Mouse (Mus musculus): Measurements from ENCODE around the gene B2m.

Gene B2m

DNA sequence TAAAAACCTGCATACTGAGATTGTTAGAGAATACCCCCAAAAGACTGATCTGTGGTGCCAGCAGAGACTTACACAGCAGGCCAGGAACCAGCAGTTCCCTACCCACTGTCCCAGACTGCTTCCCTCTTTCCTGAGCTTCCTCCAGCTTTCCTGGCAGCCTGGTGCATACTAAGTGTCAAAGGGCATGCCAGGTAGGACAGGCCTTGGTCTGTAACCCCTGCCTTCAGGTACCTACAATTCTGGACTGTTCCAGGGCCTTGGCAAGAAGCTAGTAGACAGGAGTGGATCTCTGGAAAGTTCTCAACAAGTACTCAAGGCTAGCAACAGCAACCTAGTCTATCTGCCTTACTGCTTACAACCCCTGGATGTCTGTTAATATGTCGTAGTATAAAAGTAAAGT lies 3.7 kb downstream of the B2m start:
- no peak for DNase-seq

DNA sequence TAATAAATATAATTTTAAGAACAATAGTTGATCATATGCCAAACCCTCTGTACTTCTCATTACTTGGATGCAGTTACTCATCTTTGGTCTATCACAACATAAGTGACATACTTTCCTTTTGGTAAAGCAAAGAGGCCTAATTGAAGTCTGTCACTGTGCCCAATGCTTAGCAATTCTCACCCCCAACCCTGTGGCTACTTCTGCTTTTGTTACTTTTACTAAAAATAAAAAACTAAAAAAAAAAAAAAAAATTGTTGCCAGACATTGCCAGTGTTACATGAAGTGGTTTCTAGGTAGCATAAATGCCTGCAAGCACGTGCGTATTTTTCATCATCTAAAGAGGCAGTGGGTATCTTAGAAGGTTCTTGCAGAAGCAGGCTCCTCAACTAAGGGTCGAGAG lies 5.4 kb downstream of the B2m start:
- DNase-seq = no peak

DNA sequence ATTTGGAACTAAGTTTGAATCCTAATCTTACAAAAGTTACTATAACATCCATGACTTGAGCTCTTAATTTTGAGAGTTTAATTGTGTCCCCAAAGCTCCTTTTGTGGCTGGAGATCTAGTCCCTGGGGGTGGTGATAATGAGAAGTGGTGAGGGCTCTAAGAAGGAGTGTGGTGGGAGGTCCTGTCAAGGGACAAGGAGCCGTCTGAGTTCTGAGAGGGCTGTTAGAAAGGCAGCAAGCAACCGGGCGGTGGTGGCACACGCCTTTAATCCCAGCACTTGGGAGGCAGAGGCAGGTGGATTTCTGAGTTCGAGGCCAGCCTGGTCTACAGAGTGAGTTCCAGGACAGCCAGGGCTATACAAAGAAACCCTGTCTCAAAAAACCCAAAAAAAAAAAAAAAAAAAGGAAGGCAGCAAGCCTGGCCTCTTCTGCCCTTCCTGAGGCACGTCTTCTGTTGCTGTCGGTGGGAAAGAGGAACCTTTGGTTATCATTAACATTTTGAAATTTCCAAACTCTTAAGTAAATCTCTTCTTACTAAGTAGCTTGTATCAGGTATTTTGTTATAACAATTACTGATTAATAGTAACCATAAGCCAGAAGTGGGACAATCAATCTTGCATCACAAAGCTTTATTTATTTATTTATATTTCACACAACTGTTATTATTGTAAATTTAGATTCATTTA lies 6.3 kb downstream of the B2m start:
- no peak for DNase-seq

DNA sequence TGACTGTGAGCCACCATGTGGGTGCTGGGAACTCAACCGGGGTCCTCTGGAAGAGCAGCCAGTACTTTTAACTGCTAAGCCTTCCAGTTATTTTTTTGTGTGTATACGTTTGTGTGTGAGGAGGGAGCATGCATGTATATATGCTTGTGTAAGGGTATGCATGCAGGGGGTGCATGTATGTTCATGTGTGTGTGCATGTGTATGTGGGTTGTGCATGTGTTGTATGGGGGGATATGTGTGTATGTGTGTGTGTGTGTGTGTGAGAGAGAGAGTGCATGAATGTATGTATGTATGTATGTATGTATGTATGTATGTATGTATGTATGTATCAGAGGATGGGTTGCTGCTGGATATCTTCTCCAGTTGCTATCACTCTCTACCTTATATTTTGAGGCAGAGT lies 7.0 kb downstream of the B2m start:
- no peak for DNase-seq

DNA sequence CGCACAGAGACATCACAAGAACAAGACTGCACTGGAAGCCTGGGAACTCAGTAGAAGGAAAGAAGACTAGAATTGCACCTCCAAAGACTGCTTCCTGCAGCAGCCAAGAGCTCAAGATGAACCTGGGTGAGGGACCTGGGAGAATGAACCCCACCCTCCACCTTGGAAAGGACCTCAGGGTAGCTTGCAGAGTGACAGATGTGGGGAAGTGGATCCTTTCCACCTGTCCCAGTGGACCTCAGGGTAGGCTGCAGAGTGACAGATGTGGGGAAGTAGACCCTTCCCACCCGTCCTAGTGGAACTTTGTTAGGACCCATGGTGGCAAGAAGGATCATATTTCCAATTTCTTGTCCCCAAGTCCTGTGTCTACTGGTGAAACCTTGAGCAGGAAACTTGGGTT lies 7.8 kb downstream of the B2m start:
- DNase-seq = no peak

DNA sequence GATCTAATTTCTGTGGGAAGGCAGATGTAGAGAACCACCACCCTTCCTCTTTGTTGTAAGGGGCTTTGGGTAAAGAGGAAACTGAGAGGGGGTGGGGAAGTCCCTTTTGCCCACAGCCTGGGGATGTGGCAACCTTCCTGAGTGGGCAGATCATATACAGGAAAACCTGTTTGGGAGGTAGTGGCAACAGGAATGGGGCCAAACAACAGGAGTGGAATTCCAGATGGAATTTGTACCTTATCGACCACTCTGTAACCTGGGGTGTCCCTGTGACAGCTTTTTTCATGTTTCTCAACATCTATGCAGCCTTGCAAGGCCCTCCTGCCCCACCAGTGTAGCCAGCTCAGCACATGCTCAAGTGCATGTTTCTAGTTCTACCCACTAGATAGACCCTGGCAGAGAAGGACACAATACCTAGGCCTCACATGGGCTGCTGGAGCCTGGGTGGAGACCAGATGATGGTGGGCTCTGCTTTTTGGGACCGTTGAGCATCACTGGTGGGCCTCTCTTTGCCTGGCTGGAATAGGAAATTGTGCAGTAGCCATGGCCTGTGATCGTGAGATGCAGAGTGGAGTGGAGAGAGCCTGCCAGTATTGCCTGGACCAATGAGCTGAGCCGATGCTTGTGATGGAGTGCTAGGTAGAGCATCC lies 8.7 kb downstream of the B2m start:
- DNase-seq = no peak

DNA sequence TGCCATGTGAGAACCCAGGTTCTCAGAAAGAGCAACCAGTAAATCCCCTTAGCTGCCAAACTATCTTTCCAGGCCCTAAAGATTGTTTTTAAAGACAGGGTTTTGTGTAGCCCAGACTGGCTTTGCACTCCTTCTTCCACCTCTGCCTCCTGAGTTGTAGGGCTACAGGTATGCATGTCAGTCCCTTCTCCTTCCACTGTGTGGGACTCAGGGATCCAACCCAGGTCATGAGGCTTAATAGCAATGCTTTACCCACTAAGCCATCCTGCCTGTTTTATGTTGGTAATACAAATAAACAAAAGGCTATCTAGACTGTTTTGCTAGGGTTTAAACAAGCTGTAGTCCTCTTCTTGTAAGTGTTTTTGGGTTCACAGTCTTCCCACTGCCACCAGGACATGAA lies 10.1 kb downstream of the B2m start:
- no peak for DNase-seq

DNA sequence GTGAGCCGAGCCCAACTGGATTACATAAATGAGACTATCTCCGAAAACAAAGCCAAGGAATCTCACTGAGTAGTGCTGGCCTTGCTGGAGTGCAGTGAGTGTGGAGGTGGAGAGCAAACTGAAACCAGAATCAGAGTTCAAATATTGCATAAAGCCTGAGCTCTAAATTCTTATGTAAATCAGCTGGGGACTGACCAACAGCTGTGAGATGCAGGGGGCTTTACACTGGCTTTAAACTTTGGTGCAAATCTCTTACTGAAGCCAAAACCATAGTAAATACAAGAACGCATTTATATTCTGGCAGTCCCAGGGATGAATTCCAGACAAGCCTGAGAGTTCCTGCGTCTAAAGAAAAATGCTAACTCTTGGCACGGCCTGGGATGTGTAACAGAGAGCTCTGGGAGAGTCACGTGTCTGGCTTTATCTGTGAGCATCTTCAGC lies 10.9 kb downstream of the B2m start:
- DNase-seq = no peak

DNA sequence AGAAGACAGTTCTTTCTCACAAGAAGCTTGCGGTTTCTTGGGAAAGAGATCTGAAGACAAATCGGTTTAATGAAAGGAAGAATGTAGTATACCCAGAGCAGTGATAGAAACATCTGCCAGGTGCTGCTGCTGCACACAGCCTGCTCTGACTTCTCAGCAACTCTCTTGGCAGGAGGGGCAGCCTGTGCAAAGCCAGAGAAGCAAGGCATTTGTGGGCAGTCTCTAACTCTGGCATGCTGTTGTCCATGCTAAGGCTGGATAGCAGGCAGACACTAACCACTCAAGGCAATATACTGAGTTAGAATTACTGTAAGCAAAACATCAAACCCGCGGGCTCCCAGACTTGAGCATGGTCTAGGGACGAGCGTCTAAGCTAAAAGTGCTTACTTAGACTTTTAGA lies 12.2 kb downstream of the B2m start:
- DNase-seq = peak; percentile 40

DNA sequence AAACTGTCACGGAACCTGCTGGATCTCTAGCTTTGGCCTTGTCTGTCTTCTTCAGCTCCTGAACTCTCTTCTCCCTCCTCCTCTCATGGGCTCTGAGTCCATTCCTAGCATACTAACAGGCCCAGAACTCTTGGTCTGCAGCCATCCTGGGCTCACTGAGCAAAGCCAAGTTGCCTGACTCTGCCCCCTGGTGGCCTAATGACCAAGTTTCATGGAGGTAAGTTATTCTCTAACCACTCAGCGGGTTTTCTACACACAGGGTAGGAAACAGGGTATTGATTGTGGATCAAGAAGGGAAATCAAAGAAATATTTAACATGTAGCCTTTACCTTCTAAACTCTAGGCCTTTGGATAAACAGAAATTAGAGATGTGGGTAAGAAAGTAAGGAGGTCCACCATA lies 13.2 kb downstream of the B2m start, which contains the start of gene Trim69:
Gene Trim69, plus strand, starts transcription at position 21 of the 400 bp plus-strand sequence.
- DNase-seq = peak; percentile 83

DNA sequence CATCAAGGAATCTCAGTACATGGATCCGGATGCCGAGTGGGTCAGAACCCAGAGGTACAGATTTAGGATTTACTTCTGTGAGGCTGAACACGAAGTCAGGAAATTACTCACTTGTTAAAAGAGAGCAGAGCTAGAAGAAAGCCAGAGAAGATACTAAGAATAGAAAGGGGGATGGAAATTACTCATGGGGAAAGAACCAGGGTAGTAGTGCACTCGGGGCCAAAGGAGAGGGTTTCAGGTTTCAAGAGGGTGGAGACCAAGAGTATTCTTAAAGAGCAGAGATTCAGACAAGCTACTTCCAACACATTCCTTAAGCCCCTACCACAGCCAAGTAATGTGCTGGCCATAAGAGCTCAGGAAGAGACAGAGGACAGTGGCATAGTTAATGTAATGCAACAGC lies 14.1 kb downstream of the B2m start:
- no peak for DNase-seq

DNA sequence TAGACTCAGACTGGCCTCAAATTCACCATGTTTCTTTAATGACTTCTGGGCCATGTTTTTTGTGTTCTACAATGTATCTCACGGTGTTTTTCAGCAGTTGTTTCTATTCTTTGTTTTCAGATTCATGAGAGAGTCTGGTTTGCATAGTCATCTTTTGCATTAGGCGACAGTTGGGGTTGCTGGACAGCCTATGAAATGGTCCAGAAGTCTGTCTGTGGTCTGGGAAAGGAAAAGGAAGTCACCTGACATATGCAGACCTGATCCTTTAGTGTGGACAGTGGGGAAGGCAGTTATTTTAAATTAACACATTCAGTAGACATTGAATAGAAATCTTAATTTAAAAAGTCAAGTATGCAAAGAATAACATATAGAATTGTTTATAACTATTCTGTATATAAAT lies 15.0 kb downstream of the B2m start:
- DNase-seq = no peak

DNA sequence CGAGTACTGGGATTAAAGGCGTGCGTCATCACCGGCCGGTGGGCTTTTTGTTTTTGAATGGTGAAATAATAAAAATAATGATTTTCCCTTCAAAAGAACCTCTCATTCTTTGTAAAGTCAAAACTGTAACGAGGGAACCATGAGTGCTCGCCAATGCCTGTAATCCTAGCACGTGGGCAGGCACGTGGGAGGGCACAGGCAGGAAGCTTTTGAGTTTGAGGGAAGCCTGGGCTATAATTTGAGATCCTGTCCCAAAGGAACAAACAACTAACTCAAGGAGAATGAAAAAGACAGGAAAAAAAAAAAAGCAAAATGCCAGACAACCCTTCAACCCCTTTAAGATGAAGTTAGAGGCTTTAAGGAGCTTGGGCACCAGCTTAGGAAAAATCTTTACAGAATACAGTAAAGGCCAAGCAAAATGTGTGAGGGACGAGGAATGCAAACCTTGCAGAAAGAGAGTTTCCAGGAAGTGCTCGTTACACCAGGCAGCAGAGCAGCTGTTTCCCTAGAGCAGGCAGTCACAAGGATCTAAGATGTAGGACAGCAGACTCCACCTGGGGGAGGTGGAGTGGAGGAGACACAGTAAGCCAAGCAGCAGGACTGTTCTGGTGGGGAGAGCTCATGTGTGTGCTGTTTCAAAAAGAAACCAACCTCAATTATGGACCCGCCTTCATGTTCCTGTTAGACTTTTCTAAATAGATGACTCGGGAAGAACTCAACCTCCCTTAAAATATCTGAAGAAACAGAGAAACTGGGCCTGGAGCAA lies 16.1 kb downstream of the B2m start:
- DNase-seq = no peak

DNA sequence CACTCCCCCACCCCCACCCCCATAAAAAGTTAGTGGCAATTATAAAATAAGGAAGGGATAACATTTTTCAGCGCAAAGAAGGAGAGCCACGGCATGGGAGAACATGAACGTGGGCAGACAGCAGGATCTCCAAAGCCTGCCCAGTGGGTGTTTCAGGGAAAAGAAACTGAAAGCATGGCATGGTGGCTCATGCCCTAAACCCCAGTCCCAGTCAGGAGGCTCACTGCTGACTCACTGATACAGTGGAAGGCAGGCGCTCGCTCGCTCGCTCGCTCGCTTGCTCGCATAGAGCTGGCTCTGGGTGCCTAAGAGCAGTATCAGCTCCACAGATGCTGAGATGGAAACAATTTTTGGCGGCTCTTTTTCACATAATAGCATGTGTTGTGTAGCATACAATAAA lies 16.8 kb downstream of the B2m start:
- no peak for DNase-seq

DNA sequence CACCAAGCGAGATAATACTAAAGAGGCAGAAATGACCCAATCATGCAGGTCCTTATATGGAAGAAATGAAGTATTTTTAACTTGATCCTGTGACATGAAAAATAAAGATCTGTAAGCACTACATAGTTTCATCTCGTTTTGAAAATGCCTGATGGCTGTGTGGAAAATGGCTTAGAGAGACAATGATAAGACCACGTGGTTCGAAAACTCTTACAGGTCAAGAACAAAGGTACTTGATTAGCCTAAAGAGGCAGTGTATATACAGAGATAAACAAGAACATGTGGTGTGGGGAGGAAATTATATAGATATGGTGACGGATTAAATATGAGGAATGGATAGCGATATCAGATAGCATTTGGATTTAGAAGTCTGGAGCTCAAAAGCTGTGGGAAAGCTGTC lies 23.8 kb downstream of the B2m start:
- no peak for DNase-seq

DNA sequence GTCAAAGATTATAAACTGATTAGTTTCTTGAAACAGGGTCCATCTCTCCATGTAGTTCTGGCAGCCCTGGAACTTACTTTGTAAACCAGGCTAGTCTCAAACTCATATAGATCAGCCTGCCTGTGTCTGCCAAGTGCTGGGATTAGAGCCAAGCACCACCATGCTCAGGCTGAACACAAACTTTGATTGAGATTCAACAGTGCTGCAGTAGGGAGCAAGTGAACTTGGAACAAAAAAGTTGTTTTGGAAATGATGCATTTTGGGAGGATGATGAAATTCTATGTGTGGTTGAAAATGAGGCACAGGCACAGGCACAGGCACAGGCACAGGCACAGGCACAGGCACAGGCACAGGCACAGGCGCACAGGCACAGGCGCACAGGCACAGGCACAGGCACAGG lies 24.7 kb downstream of the B2m start:
- no peak for DNase-seq

DNA sequence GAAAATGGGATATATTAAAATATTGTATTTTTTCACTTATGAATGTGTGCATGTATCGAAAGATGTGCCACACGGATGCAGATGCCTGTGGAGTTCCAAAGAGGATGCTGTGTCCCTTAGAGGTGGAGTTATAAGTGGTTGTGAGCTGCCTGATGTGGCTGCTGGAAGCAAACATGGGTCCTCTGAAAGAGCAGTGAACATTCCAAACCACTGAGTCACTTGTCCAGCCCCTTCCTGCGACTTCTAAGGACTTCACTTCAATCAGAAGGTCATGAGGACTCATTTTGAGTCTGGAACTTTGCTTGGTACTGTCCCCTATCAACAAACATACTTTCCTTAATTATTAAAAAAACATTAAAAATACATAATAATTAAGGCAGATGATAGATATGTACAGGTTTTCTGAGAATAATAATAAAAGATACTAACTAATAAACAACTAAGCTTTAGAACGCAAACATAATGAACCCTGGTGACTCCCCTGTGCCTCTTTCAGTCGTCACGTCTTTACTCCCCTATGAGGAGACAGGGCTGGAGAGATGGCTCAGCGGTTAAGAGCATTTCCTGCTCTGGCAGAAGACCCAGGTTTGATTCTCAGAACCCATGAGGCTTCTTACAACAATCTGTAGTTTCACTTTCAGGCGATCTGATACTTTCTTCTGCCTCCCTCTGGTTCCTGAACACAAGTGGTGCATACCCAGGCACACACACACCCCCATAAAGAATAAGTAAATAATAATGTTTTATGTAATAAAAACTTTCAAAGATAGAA lies 32.8 kb downstream of the B2m start:
- peak; percentile 49 for DNase-seq

DNA sequence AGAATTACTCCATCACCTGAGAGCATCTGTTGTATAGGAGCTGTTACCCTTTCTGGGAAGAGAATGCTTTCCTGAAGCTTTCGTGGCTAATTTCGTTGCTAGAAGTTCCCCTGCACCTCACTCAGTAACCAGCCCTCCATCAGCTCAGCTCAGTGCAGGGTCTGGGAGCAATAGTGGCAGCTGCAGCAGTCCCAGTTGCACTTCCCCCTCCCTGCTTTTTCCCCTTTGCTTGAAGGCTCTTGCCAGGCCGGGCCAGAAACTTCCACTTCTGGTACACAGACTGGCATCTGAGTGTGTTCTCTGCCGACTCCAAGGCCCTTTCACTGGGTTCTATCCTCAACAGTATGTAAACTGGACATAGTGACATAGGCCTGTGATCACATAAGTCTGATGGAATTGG lies 37.6 kb downstream of the B2m start:
- no peak for DNase-seq

DNA sequence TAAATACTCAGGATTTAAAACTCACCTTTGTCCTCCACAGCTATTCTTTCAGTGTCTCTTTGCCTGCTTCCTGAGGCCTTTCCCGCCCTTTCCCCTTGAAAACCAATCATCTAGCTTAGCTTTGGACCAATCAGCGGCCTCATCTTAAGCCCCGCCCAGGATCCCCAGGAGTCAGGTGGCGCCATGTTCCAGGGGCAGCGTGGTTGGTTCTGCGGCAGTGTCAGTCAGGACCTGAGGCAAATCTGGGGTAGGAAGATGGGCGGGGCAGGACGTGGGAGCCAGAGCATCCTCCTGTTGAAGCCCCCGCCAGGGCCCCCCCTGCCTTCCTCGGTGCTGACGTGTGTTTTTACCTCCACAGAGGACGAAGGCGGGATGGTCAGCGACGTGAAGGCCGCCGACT lies 38.6 kb downstream of the B2m start, which contains the start of the genes Patl2 and Terb2:
Gene Patl2, minus strand, starts transcription at position 84 of the 400 bp plus-strand sequence.
Gene Terb2, plus strand, starts transcription at position 167 of the 400 bp plus-strand sequence.
- no peak for DNase-seq

DNA sequence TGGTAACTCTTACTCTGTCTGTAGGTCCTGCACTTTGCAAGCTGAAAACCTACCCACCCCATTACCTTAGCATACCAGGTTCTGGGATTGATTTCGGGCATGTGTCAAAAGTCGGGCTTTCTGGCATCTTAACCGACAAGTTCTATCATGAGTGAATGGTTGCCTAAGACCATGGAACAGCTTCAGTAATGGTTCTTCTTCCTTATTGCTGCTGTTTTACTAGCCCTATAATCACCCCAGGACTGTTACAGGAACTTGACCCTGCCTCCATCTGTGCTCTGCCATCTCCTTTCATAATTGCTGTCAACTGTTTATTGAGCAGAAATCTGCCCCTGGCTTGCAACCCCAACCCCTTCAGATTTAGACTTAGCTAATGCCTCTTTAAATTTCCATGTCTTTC lies 39.3 kb downstream of the B2m start:
- no peak for DNase-seq

DNA sequence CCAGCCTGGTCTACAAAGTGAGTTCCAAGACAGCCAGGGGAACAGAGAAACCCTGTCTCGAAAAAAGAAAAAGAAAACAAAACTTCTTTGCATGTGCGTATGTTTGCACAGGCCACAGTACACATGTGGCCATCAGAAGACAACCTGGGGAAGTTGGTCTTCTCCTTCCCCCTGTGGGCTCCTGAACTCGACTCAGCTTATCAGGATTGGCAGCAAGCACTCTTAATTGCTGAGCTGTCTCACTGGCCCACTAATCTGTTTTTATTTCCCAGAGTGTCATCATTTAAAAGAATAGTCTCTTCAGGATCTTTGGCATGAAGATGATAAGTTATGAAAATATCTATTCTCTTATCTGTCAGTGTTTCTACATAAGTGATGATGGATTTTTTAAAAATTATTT lies 44.4 kb downstream of the B2m start:
- DNase-seq = no peak

DNA sequence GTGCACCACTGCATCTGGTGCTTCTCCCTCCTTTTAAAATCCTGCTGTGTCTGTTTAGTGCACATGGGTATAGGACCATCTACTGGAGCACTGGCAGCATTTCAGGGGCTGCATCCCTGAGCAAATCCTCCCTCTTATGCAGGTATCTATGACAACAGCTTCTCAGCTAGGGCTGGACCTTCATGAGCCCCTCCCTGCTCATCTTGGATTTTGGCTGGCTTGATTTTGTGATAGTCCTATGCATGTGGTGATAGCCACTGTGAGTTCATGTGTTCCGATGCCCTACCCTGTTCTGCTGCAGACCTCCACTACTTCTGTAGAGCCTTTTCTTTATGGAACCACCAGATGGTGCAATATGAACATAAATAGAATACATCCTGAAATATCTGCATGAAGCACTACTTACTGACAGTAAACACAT lies 47.0 kb downstream of the B2m start:
- DNase-seq = no peak

DNA sequence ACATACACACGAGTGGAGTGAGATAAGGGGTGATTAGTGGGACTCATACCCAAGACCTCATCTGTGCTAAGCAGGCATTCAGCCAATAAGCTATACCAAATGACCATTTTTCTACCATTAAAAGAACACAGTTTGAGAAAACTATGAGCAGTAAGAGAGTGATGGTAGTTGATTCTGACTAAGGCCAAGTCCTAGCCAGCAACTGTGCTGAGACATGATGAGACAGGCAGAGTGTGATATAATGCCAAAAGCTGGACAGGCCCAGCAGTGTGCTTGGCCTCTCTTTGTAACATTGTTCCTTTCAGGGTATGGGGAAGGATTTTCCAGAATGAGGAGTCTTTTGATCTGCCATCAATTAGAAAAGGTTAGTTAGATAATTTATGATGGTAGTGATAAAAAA lies 54.0 kb downstream of the B2m start:
- no peak for DNase-seq

Measured in thymus, postnatal 25 days (tissue).